Mouse (Mus musculus): ENCODE results near the gene Tusc2. TPM values are rescaled to one million over a fixed set of nuclear protein-coding genes. Genes with fewer than 3 reads are reported as not detected.
"Not testable (repeated sequence)": the region's sequence is repeated elsewhere in the genome, so short reads cannot be mapped to it uniquely, and the experiment has no call there.

Gene Tusc2
- total and polyA plus RNA-seq, 3 experiments = 31.7 to 45.8 (median 39.1) TPM

- H3K4me1 ChIP-seq (ENCODE audit: control insufficient read depth, insufficient read depth, low read length) = peaks cover 16% of the 10 kb centered on the region
- intact Hi-C loops (cut with DNase I) = loop anchor here (2.0 kb wide), 1 partner anchor 14 kb away; no protein-coding TSS in a partner anchor
These were observed 8.7 kb upstream of the Tusc2 start for GRCm38 (mm10) chr9:107554319-107554825.

GRCm38 (mm10) chr9:107555031-107555457 lies 8.0 kb upstream of the Tusc2 start:
- Histone ChIP-seq H3K27me3 (ENCODE audit: control insufficient read depth, insufficient read depth, low read length) (no peaks in the 10 kb centered on the region), H3K4me3 (peak overlapping the region; percentile 97), H3K9ac (ENCODE audit: low read depth, low read length) (peak overlapping the region; percentile 91), H3K27ac (peak overlapping the region; percentile 99), H3K79me2 (replicated peaks; ENCODE audit: control insufficient read depth, insufficient read depth, low read length) (peaks cover 5% of the 10 kb centered on the region), H3K4me1 (ENCODE audit: control insufficient read depth, insufficient read depth, low read length) (peaks cover 16% of the 10 kb centered on the region), H3K36me3 (ENCODE audit: control insufficient read depth, insufficient read depth, low read length) (peaks cover 19% of the 10 kb centered on the region)
- WGBS = 0% methylated on average over 23 of the region's 23 CpGs
- DNase-seq = peak; percentile 80 to 86
- intact Hi-C loops (cut with DNase I) = loop anchor here (2.0 kb wide), 1 partner anchor 14 kb away; no protein-coding TSS in a partner anchor
- peak; percentile 91 for TF ChIP-seq EP300 (IDR thresholded peaks at IDR 0.05; ENCODE audit: insufficient read depth, low read depth, low read length)
- TF ChIP-seq POLR2A (IDR thresholded peaks at IDR 0.05; ENCODE audit: insufficient read depth, low read depth, low read length) = peak; percentile 83
- no peak for TF ChIP-seq CTCF (IDR thresholded peaks at IDR 0.05)

More at GRCm38 (mm10) chr9:107554319-107554825, 8.7 kb upstream of the Tusc2 start:
- Histone ChIP-seq H3K36me3 (ENCODE audit: control insufficient read depth, insufficient read depth, low read length) (peaks cover 16% of the 10 kb centered on the region), H3K27me3 (ENCODE audit: control insufficient read depth, insufficient read depth, low read length) (no peaks in the 10 kb centered on the region), H3K79me2 (replicated peaks; ENCODE audit: control insufficient read depth, insufficient read depth, low read length) (peaks cover 5% of the 10 kb centered on the region), H3K27ac (peak overlapping the region; percentile 99), H3K4me3 (peak overlapping the region; percentile 97), H3K9ac (ENCODE audit: low read depth, low read length) (peak overlapping the region; percentile 91)
- under 1% methylated on average over 53 of the region's 53 CpGs for WGBS
- TF ChIP-seq CTCF (IDR thresholded peaks at IDR 0.05) (peak; percentile 36), EP300 (IDR thresholded peaks at IDR 0.05; ENCODE audit: insufficient read depth, low read depth, low read length) (peak; percentile 49), POLR2A (IDR thresholded peaks at IDR 0.05; ENCODE audit: insufficient read depth, low read depth, low read length) (peak; percentile 96)
- DNase-seq = peak; percentile 96

GRCm38 (mm10) chr9:107555701-107556100 lies 7.4 kb upstream of the Tusc2 start:
- H3K4me3 ChIP-seq = peak overlapping the region; percentile 97
- intact Hi-C loops (cut with DNase I) = loop anchor here (2.0 kb wide), 1 partner anchor 13 kb away; no protein-coding TSS in a partner anchor
- TF ChIP-seq CTCF (IDR thresholded peaks at IDR 0.05) (no peak), POLR2A (IDR thresholded peaks at IDR 0.05; ENCODE audit: insufficient read depth, low read depth, low read length) (no peak), EP300 (IDR thresholded peaks at IDR 0.05; ENCODE audit: insufficient read depth, low read depth, low read length) (no peak)
- DNase-seq = no peak
- no peaks in the 10 kb centered on the region for H3K27me3 ChIP-seq (ENCODE audit: control insufficient read depth, insufficient read depth, low read length)
- H3K9ac ChIP-seq (ENCODE audit: low read depth, low read length) = peak overlapping the region; percentile 91
- peaks cover 5% of the 10 kb centered on the region for H3K79me2 ChIP-seq (replicated peaks; ENCODE audit: control insufficient read depth, insufficient read depth, low read length)
- peak overlapping the region; percentile 99 for H3K27ac ChIP-seq
- WGBS = 10% methylated on average over 2 of the region's 2 CpGs
- H3K36me3 ChIP-seq (ENCODE audit: control insufficient read depth, insufficient read depth, low read length) = peaks cover 21% of the 10 kb centered on the region
- H3K4me1 ChIP-seq (ENCODE audit: control insufficient read depth, insufficient read depth, low read length) = peaks cover 16% of the 10 kb centered on the region

- TF ChIP-seq POLR2A (IDR thresholded peaks at IDR 0.05; ENCODE audit: insufficient read depth, low read depth, low read length) (peak; percentile 26; the same call in 1 of the 2 replicates), EP300 (IDR thresholded peaks at IDR 0.05; ENCODE audit: insufficient read depth, low read depth, low read length) (0 out of 2 replicates have a peak, but pooled peaks have one; percentile 14), CTCF (IDR thresholded peaks at IDR 0.05) (no peak)
- peak overlapping the region; percentile 99 for H3K27ac ChIP-seq
- WGBS = 26% methylated on average over 3 of the region's 3 CpGs
- intact Hi-C loops (cut with DNase I) = no loop called here
- peaks cover 23% of the 10 kb centered on the region for H3K36me3 ChIP-seq (ENCODE audit: control insufficient read depth, insufficient read depth, low read length)
- H3K4me1 ChIP-seq (ENCODE audit: control insufficient read depth, insufficient read depth, low read length) = peaks cover 14% of the 10 kb centered on the region
- H3K9ac ChIP-seq (ENCODE audit: low read depth, low read length) = peak overlapping the region; percentile 15
- DNase-seq = no peak
- H3K79me2 ChIP-seq (replicated peaks; ENCODE audit: control insufficient read depth, insufficient read depth, low read length) = peaks cover 5% of the 10 kb centered on the region
- H3K4me3 ChIP-seq = peak overlapping the region; percentile 97
- no peaks in the 10 kb centered on the region for H3K27me3 ChIP-seq (ENCODE audit: control insufficient read depth, insufficient read depth, low read length)
These were observed 6.7 kb upstream of the Tusc2 start for GRCm38 (mm10) chr9:107556346-107556745.

GRCm38 (mm10) chr9:107565556-107565955 lies 2.5 kb downstream of the Tusc2 start:
- not testable (repeated sequence) for H3K27me3 ChIP-seq (ENCODE audit: control insufficient read depth, insufficient read depth, low read length); H3K36me3 ChIP-seq (ENCODE audit: control insufficient read depth, insufficient read depth, low read length); H3K79me2 ChIP-seq (replicated peaks; ENCODE audit: control insufficient read depth, insufficient read depth, low read length); DNase-seq; H3K4me3 ChIP-seq
- 0 out of 2 replicates have a peak overlapping the region, but pooled peaks have one; percentile 7 for H3K9ac ChIP-seq (ENCODE audit: low read depth, low read length)
- WGBS = 49% methylated on average over 5 of the region's 5 CpGs
- intact Hi-C loops (cut with DNase I) = loop anchor here (5.0 kb wide), 1 partner anchor 67 kb away; no protein-coding TSS in a partner anchor
- H3K4me1 ChIP-seq (ENCODE audit: control insufficient read depth, insufficient read depth, low read length) = peaks cover 13% of the 10 kb centered on the region
- peak overlapping the region; percentile 95 for H3K27ac ChIP-seq

- H3K9ac ChIP-seq (ENCODE audit: low read depth, low read length) = peak overlapping the region; percentile 27
- peak; percentile 86 to 91 for DNase-seq
- WGBS = 33% methylated on average over 15 of the region's 15 CpGs
- peak overlapping the region; percentile 44 for H3K4me3 ChIP-seq
- H3K27ac ChIP-seq = peak overlapping the region; percentile 95
- H3K79me2 ChIP-seq (replicated peaks; ENCODE audit: control insufficient read depth, insufficient read depth, low read length) = no peaks in the 10 kb centered on the region
- H3K36me3 ChIP-seq (ENCODE audit: control insufficient read depth, insufficient read depth, low read length) = peaks cover 7% of the 10 kb centered on the region
- H3K4me1 ChIP-seq (ENCODE audit: control insufficient read depth, insufficient read depth, low read length) = peaks cover 14% of the 10 kb centered on the region
- TF ChIP-seq EP300 (IDR thresholded peaks at IDR 0.05; ENCODE audit: insufficient read depth, low read depth, low read length) = peak; percentile 91
- peak; percentile 98 for TF ChIP-seq CTCF (IDR thresholded peaks at IDR 0.05)
- TF ChIP-seq POLR2A (IDR thresholded peaks at IDR 0.05; ENCODE audit: insufficient read depth, low read depth, low read length) = peak; percentile 53; the same call in 1 of the 2 replicates
- intact Hi-C loops (cut with DNase I) = loop anchor here (2.0 to 5.0 kb wide), 2 partner anchors 66 to 79 kb away; no protein-coding TSS in a partner anchor
- no peaks in the 10 kb centered on the region for H3K27me3 ChIP-seq (ENCODE audit: control insufficient read depth, insufficient read depth, low read length)
These were observed 3.1 kb downstream of the Tusc2 start for GRCm38 (mm10) chr9:107566041-107566709.

All from heart, adult 2 months (tissue).